Mouse (Mus musculus): ENCODE results near the gene Unc5b.

- no peak for TF ChIP-seq CTCF (IDR thresholded peaks at IDR 0.05; ENCODE audit: low read depth, low read length)
- no peak for TF ChIP-seq POLR2A (IDR thresholded peaks at IDR 0.05; ENCODE audit: borderline replicate concordance, low read depth, low read length)
Measured at GRCm38 (mm10) chr10:60823744-60824143, 7.6 kb downstream of the Unc5b start.

Data from bone marrow macrophage, adult 2 months (primary cell).